Mouse (Mus musculus): Measurements from ENCODE around the gene Nlrp4c. TPM values are rescaled to one million over a fixed set of nuclear protein-coding genes. Genes with fewer than 3 reads are reported as not detected.

Gene Nlrp4c
- polyA plus RNA-seq, 1 experiment from 2014 or later = not detected

- no peak for DNase-seq (ENCODE audit: low spot score)
These were observed 108.2 kb downstream of the Nlrp4c start for GRCm38 (mm10) chr7:6153131-6153530.

DNA sequence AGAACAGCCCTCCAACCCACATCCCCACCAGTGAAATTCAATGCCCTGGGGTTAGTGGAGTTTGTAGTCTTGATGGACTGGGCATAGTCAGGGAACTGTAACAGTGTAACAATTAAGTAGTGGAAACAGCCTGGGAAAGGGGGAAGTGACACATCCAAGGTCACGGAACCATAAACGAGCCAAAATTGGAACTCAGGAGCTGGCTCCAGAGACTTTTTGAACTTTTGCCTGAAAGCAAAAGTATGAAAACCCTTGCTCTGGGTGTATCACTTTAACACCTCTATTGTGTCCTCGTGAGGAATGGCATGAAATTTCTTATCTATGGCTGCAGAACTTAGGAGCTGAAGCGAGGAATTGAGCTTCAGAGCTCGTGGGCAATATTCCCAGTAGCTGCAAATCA, 109.2 kb downstream of the Nlrp4c start:
- no peak overlapping the region for H3K27ac ChIP-seq (ENCODE audit: low read depth, low read length)
- DNase-seq (ENCODE audit: low spot score) (no peak), ATAC-seq (no peak)
- H3K4me1 ChIP-seq (ENCODE audit: control insufficient read depth, insufficient read depth, low read length) = peaks cover 13% of the 10 kb centered on the region
- H3K27me3 ChIP-seq (replicated peaks; ENCODE audit: control insufficient read depth, insufficient read depth, low read length) = no peaks in the 10 kb centered on the region
- no peaks in the 10 kb centered on the region for H3K9me3 ChIP-seq (replicated peaks; ENCODE audit: control insufficient read depth, low read length)
- peak overlapping the region; percentile 71 for H3K4me3 ChIP-seq (ENCODE audit: low read depth, low read length)
- H3K36me3 ChIP-seq (ENCODE audit: control insufficient read depth, insufficient read depth, low read length) = no peaks in the 10 kb centered on the region
- no peak overlapping the region for H3K9ac ChIP-seq (ENCODE audit: low read length)
- WGBS = 86% methylated on average over 5 of the region's 5 CpGs
- peak overlapping the region; percentile 71 for H3K4me2 ChIP-seq (ENCODE audit: low read length)

More at GRCm38 (mm10) chr7:6153131-6153530, 108.2 kb downstream of the Nlrp4c start:
- H3K4me1 ChIP-seq (ENCODE audit: control insufficient read depth, insufficient read depth, low read length) = peaks cover 14% of the 10 kb centered on the region
- H3K27me3 ChIP-seq (replicated peaks; ENCODE audit: control insufficient read depth, insufficient read depth, low read length) = no peaks in the 10 kb centered on the region
- no peaks in the 10 kb centered on the region for H3K9me3 ChIP-seq (replicated peaks; ENCODE audit: control insufficient read depth, low read length)
- H3K4me3 ChIP-seq (ENCODE audit: low read depth, low read length) = no peak overlapping the region
- no peak overlapping the region for H3K9ac ChIP-seq (ENCODE audit: low read length)
- no peak overlapping the region for H3K27ac ChIP-seq (ENCODE audit: low read depth, low read length)
- no peak overlapping the region for H3K4me2 ChIP-seq (ENCODE audit: low read length)
- WGBS = 94% methylated on average over 3 of the region's 3 CpGs
- no peak for ATAC-seq
- no peaks in the 10 kb centered on the region for H3K36me3 ChIP-seq (ENCODE audit: control insufficient read depth, insufficient read depth, low read length)

Other genes starting within 250 kb of the Nlrp4c start
- not detected in 2 replicates for gene Vmn1r63, start 239.7 kb upstream of the Nlrp4c start, polyA plus RNA-seq (2014; fragmentation: Nextera tagmentation; extraction: Ambion mirVana)
- gene Vmn1r64, start 160.6 kb upstream of the Nlrp4c start, polyA plus RNA-seq (2014; fragmentation: Nextera tagmentation; extraction: Ambion mirVana) = not detected in 2 replicates
- not detected in 2 replicates for gene Vmn1r65, start 34.2 kb upstream of the Nlrp4c start, polyA plus RNA-seq (2014; fragmentation: Nextera tagmentation; extraction: Ambion mirVana)
- 12.6 and 13.8 TPM in 2 replicates for gene Zfp787, start 110.8 kb downstream of the Nlrp4c start, polyA plus RNA-seq (2014; fragmentation: Nextera tagmentation; extraction: Ambion mirVana)
- gene Zfp444, start 127.1 kb downstream of the Nlrp4c start, polyA plus RNA-seq (2014; fragmentation: Nextera tagmentation; extraction: Ambion mirVana) = 88.2 and 96.3 TPM in 2 replicates
- gene Galp, start 151.9 kb downstream of the Nlrp4c start, polyA plus RNA-seq (2014; fragmentation: Nextera tagmentation; extraction: Ambion mirVana) = not detected in 2 replicates
- not detected in 2 replicates for gene Zscan5b, start 177.1 kb downstream of the Nlrp4c start, polyA plus RNA-seq (2014; fragmentation: Nextera tagmentation; extraction: Ambion mirVana)
- not detected in 2 replicates for gene Epp13, start 207.5 kb downstream of the Nlrp4c start, polyA plus RNA-seq (2014; fragmentation: Nextera tagmentation; extraction: Ambion mirVana)
- gene Zfp667, start 241.4 kb downstream of the Nlrp4c start, polyA plus RNA-seq (2014; fragmentation: Nextera tagmentation; extraction: Ambion mirVana) = 11.7 and 13.5 TPM in 2 replicates

Data from forebrain, embryonic 14.5 days (tissue).